Mouse (Mus musculus) lung, postnatal 0 days (tissue): ENCODE measurements around the gene Jam2.

Experiments used
- CTCF ChIP-seq: IDR thresholded peaks from 2 replicates; pipeline ENCODE4 v1.5.1; 2016; ENCODE audit warnings: antibody characterized with exemption, mild to moderate bottlenecking
- EP300 ChIP-seq: IDR thresholded peaks from 2 replicates; pipeline ENCODE4 v1.6.1; 2016; ENCODE audit warnings: antibody characterized with exemption, mild to moderate bottlenecking, control low read depth

DNA sequence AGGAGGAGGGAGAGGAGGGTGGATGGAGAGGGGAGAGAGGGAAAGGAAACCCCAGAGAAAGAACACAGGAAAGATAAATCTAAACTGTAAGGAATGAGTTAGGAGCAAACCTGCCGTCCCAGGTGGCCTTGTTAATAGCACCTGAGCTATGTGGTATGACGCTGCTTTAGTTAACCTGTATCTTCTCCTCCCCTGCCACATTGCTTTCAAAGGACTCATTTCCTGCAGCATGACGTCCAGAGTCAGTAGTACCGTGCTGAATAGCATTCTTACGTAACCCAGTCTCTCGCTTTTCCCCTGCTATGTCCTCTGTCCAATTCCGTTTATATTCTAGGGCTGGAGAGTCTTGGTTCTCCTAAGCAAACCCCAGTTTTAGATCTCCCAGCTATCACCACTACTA, 3.0 kb upstream of the Jam2 start:
- TF ChIP-seq CTCF (no peak), EP300 (no peak)
